Mouse (Mus musculus) left cerebral cortex, adult 9 months (tissue): ENCODE data around the gene Lrrc31.
"Not testable (repeated sequence)": the region's sequence is repeated elsewhere in the genome, so short reads cannot be mapped to it uniquely, and the experiment has no call there.

Experiments used
- DNase-seq, 2 experiments: peaks; one replicate each; pipeline ENCODE4 v3.0.0; 2022; ENCODE audit warnings: low spot score in 2 of 2

Lrrc31 gene

DNA sequence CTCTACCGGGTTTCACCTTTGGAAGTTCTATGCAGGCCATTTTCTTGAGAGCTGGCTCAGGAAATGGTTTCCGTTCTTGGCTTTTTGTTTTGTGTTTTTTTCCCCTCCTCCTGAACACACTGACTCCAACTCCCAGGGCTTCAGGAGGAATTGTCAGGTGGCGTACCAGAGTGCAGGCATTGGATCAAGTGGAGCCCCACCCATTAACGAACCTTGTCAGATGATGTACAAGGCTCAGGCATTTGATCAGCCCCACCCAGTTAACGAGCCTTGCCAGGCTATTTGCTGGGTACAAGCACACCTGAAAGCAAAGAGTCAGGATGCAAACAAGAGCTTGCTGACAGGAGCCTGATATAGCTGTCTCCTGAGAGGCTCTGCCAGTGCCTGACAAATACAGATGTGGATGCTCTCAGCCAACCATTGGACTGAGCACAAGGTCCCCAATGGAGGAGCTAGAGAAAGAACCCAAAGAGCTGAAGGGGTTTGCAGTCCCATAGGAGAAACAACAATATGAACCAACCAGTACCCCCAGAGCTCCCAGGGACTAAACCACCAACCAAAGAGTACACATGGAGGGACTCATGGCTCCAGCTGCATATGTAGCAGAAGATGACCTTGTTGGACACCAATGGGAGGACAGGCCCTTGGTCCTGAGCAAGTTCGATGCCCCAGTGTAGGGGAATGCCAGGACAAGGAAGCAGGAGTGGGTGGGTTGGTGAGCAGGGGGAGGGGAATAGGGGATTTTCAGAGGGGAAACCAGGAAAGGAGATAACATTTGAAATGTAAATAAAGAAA, at the start of gene Lrrc31:
Lrrc31 (minus strand) TSS at position 133 of the 795 bp plus-strand sequence.
- DNase-seq = not testable (repeated sequence)

DNA sequence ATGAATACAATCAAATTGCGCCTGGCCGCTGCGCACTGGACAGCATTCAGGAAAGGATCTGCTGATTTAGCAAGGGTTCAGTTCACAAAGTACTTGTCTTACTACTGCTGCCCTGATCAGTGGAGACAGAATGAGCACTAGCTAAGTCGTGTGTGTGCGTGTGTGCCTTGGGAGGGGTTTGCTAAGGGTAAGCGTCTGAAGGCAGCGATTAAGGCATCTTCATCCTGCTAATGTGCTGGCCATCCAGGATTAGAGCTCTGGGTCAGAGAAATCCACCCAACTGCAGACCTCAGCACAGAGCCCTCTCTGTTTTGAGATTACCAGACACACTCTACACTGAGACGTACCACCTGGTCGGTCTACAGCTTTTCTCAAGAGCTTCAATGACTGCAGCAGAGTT, 48.7 kb upstream of the Lrrc31 start:
- DNase-seq = no peak

DNA sequence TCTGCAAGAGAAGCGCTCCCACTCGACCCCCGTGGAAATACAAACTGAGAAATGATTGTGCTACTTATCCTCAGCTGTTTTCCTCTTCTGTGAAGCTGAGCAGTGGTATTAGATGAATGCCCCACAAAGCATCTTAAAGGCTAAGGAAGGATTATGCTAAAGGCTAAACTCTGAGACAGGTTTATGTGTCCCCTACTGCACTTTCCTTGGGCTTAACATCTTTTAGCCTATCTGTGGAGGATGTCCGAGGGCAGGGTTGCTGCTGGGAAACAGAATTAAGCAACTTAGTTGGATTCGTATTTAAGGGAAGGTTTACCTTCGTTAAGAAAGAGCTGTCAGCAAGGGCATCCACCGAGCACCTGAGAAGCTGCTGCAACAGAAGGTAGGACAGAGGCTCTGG, 46.4 kb upstream of the Lrrc31 start, which contains the start of gene Samd7:
Samd7 (plus strand) TSS at position 288 of the 400 bp plus-strand sequence.
- DNase-seq = no peak

DNA sequence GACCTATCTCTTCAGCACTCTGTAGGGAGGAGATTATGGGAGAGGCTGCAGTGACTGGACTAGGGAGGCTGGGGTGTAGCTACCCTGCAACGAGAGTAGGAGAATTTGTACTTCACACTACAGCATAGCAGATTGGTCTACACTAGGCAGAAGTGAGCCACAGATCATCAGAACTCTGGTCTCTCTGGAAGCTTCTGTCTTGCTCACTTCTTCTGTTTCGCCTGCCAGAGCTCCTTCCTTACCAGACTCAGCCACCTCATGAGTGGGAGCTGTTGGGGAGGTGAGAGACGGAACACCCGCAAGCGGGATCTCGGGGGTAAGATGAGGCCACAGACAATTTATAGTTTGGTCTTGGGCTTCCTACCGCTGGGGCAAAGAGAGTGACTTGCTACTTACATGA, 43.2 kb upstream of the Lrrc31 start:
- peak in 1 of 2 experiments; percentile 8 for DNase-seq

DNA sequence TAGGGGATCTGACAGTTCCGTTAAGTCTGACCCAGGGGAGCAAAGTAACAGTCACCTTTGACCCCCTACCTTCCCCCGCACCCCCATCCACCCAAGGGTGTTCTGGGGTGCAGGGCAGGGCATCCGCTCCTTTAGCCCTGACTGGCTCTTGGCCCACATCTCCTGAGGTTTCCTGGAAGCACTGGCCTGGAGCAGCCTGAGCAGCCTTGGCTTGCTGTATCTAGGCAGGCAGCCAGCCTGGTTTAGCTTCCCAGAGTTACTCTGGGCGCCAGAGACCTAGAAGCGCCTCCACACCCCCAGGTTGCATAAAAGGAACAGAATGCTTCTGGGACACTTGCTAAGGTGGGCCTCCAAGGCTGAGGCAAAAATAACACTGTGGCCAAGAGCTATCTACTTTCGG, 41.7 kb upstream of the Lrrc31 start:
- peak in 1 of 2 experiments; percentile 30 for DNase-seq

DNA sequence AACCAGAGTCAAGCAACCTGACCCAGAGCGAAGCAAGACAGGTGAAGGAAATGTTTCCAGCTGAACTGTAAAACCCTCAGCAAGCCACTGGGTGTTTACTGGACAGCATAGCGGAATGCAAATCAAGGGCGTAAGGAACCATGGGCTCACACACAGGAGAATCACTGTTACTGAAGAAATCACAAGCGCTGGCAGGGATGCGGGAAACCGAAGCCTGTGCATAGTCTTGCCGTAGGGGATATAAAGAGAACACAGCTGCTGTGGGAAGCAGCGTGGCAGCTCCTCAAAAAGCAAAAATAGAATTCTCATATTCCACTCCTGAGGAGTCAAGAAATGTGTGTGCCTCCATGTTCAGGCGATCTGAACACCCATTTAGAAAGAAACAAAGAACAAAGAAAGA, 37.2 kb upstream of the Lrrc31 start:
- peak; percentile 42 to 66 for DNase-seq

DNA sequence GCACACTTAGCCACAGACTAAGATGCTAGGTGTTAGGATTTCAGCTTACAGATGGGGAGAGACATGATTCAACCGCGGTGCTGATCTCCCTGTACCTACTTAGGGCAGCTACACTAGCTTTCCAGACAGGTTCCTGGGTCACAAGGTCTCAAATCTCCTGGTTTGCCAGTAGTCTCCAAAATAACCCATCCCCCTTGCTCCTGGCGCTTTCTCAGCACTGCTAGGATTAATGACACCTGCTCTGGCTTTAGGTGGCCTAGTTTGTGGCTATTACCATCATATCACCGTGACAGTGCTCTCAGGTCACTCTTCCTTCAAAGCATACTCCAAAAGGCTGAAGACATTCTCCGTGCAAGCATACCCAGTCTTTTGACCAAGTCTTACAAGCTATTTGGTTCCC, 29.4 kb upstream of the Lrrc31 start:
- no peak for DNase-seq

DNA sequence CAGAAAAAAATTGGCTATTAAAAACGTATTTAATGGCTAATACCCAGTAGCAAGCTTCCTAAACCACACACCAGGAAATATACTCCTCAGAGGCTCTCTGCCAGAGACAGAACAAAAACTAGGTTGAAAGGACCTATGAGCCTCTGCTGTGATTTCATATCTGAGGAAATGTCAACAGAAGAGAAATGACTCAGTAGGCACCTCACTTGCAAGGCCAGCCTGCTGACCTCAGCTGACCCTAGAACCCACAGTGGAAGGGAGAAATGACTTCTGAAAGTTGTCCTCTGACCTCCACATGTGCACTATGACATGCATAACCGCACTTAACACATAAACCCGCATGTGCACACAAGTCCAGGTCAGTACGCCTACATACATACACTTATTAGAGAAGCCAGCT, 27.6 kb upstream of the Lrrc31 start:
- no peak for DNase-seq

DNA sequence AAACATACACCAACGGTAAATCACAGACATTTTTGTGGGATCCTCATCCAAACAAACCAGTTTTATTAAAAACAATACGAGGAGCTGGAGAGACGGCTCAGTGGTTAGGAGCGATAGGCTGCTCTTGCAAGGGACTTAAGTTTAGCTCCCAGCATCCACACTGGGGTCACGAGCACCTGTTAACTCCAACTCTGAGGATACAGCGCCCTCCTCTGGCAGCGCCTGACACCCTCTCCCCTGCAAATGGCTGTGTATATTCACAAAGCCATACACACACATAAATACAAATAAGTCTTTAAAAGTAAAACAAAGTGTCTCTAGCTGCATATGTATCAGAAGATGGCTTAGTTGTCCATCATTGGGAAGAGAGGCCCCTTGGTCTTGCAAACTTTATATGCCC, 25.9 kb upstream of the Lrrc31 start:
- no peak for DNase-seq

DNA sequence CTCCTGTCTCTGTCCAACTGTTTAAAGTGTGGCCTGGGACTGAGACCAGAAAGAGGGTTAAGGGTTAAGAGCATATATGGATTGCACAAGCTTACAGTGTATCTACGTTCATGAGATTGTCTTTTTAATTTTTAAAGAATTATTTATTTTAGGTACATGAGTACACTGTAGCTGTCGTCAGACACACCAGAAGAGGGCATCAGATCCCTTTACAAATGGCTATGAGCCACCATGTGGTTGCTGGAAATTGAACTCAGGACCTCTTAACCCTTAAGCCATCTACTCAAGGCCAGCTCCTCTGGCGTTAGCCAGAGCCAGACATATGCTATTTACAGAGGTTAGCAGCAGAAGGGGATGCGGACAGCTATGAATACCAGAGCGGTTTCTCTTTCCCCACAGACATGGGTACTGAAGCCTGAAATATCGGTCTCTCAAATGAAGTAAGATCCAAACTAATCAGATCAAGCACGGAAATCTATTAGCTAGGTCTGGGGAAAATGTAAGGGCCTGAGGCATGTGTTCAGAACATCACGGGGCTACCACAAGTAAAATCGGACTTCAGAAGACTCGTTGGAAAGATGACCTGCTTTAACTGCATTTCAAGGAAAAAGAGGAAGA, 25.3 kb upstream of the Lrrc31 start:
- no peak for DNase-seq

DNA sequence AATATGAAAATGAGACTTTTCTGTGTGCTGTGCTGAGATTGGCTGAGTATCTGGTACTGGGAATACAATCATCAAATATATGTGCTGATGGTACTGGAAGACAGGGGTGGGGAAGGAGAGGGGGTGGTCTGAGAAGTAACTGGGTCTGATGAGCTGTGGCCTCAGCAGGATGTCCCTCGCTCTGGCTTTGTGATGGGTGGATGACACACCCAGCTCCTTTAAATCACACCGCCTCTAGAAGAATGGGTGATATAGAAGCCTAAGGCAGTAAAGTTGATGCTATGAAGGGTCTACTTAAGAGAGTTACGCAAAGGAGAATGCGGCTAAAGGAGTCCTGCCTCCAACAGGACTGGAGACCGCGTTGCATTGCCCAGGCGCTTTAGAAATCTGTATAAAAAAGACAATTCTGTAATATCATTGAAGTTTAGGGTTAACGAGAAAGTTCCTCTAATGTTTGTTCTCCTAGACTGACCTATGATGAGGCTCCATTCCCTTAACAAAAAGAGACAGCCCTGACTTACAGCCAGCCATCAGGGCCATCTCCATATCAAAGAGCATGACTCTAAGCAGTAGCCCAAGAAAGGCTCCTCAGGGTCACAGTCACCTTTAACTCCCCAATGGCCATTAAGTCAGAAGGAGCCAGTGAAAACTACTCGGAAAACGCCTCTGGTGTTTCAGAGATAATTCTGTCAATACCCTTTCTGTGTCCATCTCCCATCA, 24.6 kb upstream of the Lrrc31 start:
- no peak for DNase-seq

DNA sequence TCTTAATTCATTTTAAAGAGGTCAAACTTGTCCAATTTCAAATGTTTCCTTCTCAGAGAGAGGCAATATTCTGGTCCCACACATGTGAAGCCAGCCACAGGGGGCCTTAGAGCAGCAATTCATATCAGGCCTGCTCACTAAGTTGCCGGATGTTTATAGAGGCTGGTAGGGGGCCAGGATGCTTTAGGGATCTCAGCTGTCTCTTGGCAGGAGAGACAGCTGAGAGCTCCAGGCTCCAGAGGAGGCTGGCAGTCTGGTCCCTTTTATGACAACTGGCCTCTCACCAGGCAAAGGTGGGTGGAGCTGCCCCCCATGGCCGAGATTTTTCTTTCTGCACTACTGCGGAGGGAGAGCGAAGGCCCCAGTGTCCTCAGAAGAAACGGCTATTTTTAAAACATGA, 23.5 kb upstream of the Lrrc31 start:
- DNase-seq = no peak

DNA sequence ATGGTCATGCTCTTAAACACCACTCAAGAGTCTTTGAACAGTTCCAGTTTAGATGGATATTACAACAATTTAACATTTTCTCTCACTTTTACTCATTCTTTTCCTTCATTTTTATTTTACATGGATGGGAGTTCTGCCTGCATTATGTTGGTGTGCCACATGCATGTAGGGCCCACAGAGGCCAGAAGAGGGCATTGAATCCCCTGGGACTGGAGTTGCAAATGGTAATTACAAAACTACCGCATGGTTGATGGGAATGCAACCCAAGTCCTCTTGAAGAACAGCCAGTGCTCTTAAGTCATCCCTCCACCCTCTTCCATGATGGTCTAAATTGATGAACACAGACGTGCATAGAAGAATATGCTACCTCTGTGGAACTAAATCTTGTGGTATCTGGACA, 22.8 kb upstream of the Lrrc31 start:
- DNase-seq = no peak

DNA sequence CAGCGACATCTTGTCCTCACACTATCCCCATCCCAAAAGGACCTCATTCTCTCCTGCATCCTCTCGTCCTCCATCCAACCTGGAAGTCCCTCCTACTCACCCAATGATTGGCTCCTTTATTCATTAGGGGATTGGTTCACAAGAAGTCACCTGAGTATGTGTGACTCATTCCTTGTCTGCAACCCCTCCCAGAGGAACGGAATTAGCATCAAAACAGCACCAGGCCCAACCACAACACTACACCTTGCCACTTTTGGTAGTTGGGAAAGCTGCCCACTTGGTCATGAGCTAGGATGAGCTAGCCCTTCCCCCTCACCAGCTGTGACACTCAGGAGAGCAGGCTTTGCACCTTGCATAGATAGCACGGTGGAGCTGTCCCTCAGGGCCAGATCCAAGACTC, 22.4 kb upstream of the Lrrc31 start:
- DNase-seq = no peak

DNA sequence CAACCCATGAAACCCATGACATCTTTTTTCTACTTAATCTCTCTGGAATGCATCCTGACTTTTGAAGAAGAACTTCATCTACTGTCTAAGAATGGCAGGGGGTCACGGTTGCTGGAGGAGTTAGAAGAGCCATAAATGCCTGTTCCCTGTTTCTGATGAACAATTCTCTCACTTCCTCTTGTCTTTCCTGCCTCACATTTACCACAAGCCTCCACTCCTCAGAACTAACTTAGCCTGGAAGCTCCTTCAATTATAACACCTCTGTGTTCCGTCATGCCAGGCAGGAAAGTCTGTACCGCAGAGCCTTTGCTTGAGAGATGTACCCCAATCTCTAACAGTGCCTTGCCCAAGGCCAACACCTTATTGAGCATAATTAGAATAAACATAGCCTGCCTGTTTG, 19.0 kb upstream of the Lrrc31 start:
- DNase-seq = no peak

DNA sequence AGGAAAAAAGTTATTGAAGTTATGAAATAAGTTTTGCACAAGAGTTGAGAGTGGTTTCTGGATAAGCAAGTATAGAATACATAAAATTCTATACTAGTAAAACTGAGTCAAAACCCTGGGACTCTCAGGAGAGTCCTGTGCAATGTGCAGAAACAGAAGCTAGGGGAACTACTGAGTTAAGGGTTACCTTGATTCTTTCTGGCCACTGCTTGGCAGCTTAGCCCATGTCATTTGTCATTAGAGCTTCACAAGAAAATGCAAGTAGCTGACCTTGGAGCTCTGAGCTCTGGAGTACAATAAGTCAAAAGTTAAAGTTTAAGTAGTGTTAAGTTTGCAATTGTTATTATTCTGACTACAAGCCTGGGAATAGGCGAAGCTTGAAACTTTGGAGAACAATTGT, 13.7 kb upstream of the Lrrc31 start:
- no peak for DNase-seq

DNA sequence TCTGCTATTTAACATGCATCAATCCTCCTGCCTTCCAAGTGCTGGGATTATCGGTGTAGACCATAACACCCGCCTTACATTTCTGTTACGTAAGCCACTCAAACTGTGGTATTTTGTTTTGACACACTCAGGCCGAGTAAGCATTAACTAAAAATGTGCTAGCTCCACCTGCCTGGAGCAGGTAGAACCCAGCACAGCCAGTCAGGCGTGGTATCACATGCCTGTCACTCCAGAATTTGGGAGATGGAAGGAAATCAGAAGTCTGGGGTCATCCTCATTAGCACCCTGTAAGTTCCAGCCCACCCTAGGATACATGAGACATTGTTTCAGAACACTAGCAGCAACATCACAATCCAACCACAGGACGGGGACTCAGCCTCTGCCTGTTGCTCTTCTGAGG, 10.5 kb upstream of the Lrrc31 start:
- DNase-seq = no peak

DNA sequence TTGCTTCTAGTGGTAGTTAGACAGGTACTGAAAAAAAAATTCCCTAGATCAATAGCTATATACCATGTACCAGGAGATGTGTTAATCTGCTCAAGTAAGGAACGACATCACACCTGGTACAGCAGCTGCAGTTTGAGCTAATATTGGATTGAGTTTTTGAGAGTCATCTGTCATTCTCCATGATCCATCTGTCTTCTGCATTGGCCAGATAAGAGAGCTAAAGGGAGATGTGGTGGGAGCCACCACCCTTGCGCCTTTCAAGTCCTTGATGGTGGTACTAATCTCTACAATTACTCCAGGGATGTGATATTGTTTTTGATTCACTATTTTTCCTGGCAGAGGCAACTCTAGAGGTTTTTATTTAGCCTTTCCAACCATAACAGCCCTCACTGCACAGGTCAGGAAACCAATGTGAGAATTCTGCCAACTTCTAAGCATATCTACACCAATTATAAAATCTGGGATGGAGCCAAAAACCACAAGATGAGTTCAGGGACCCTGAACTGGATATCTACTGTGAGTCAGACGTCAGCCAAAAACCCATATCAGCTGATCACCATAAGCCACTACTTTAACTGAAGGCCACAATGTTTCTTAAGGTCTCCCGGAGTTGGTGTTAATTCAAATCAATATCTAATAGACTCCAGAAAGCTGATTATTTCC, 7.1 kb upstream of the Lrrc31 start:
- DNase-seq = no peak

DNA sequence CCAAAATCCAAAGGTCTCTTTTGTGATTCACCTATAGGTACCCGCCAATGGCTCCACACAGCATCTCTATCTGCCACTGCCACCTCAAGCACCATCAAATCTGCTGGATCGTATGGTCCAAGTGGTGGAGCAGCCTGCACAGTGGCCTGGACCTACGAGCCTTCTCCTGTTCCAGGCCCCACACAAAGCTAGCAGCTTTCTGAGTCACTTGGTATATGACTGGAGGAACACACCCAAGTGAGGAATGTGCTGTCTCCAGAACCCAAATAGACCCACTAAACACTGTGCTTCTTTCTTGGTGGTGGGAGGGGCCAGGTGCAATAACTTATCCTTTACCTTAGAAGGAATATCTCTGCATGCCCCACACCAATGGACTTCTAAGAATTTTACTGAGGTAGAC, 6.3 kb upstream of the Lrrc31 start:
- DNase-seq = no peak

DNA sequence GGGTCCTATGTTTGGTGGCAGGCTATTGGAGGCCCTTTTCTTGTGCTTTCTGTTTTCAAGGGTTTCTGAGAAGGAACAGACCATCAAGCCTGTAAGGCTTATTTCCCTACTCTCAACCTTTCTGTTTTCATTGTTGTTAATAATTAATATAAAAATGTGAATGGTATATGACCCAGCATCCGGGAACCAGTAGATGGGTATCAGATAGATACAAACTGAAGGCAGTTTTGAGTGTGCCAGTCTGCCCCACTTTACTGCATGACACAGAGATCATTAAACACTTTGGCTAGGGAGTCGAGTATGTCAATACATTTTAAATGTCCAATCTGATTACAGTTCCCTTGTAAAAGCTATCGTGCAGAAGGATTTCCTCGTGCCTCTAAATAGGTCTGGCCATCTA, 1.8 kb downstream of the Lrrc31 start:
- no peak for DNase-seq

DNA sequence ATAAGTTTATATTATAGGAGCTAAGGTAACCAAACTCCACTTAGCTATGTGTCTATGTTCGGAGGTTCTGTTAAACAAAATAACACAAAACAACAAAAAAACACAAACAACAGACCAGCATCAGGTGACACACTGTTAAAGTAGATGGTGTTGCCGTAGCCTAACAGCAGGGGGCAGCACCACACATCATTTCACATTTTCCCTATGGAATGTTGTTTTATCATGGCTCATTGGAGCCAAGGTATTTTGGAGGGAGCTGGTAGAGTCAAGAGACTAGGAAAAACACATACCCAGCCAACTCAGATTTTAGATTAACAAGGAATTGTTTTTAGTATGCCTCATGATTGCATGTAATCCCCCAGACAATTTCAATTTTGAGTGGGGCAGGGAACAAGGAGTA, 3.3 kb downstream of the Lrrc31 start:
- DNase-seq = peak in 1 of 2 experiments; percentile 68

DNA sequence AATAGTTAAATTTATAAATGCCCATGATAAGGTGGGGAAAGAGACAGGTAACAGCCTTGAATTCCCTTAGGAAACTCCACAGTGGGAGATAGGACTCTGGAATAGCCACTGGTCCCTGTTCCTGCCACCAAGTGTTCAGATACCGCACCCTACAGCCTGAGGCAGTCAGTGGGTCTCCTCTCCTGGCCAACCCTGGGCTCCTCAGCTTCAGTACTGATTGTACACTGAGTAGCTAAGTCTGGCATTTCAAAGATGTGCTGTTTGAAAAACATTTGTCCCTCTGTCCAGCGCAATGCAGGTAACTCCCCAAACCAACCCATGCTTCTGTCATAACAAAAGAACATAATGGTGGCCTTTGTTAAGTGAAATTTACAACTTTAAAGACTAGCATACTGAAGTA, 4.0 kb downstream of the Lrrc31 start:
- DNase-seq = no peak
